Mouse (Mus musculus): ENCODE results near the gene Alg2. TPM values are rescaled to one million over a fixed set of nuclear protein-coding genes. Genes with fewer than 3 reads are reported as not detected.

The Alg2 gene
- polyA plus RNA-seq, 1 experiment from 2014 or later, result 133 TPM

GRCm38 (mm10) chr4:47474730-47475643 is 854 bp upstream of the Alg2 start:
- Histone ChIP-seq H3K4me1 (ENCODE audit: control insufficient read depth, insufficient read depth, low read length) (peaks cover 14% of the 10 kb centered on the region), H3K36me3 (ENCODE audit: control insufficient read depth, insufficient read depth, low read length) (peaks cover 20% of the 10 kb centered on the region), H3K27me3 (ENCODE audit: control insufficient read depth, insufficient read depth, low read length) (no peaks in the 10 kb centered on the region), H3K27ac (ENCODE audit: low read depth, low read length) (peak overlapping the region; percentile 95), H3K4me3 (ENCODE audit: low read depth, low read length) (peak overlapping the region; percentile 79), H3K4me2 (peak overlapping the region; percentile 75), H3K9me3 (ENCODE audit: control insufficient read depth, low read length) (no peaks in the 10 kb centered on the region), H3K9ac (ENCODE audit: low read length) (peak overlapping the region; percentile 91)
- no peak for ATAC-seq (ENCODE audit: low FRiP score)
- WGBS, result 13% methylated on average over 31 of the region's 31 CpGs
- DNase-seq (ENCODE audit: low spot score, missing footprints), result no peak

- peak; percentile 92 for DNase-seq (ENCODE audit: low spot score, missing footprints)
- WGBS, result 7% methylated on average over 11 of the region's 14 CpGs
- Histone ChIP-seq H3K36me3 (ENCODE audit: control insufficient read depth, insufficient read depth, low read length) (peaks cover 26% of the 10 kb centered on the region), H3K9ac (ENCODE audit: low read length) (peak overlapping the region; percentile 91), H3K4me3 (ENCODE audit: low read depth, low read length) (peak overlapping the region; percentile 79), H3K27me3 (ENCODE audit: control insufficient read depth, insufficient read depth, low read length) (no peaks in the 10 kb centered on the region), H3K4me2 (peak overlapping the region; percentile 75), H3K27ac (ENCODE audit: low read depth, low read length) (peak overlapping the region; percentile 95), H3K4me1 (ENCODE audit: control insufficient read depth, insufficient read depth, low read length) (peaks cover 14% of the 10 kb centered on the region), H3K9me3 (ENCODE audit: control insufficient read depth, low read length) (no peaks in the 10 kb centered on the region)
- ATAC-seq (ENCODE audit: low FRiP score), result peak; percentile 17; the same call in 1 of the 2 replicates
Measured at GRCm38 (mm10) chr4:47473586-47473967, 556 bp downstream of the Alg2 start.

- Histone ChIP-seq H3K4me2 (no peak overlapping the region), H3K27me3 (ENCODE audit: control insufficient read depth, insufficient read depth, low read length) (no peaks in the 10 kb centered on the region), H3K9me3 (ENCODE audit: control insufficient read depth, low read length) (no peaks in the 10 kb centered on the region; the same call in 1 of the 2 replicates), H3K36me3 (ENCODE audit: control insufficient read depth, insufficient read depth, low read length) (peaks cover 30% of the 10 kb centered on the region), H3K9ac (ENCODE audit: low read length) (no peak overlapping the region), H3K27ac (ENCODE audit: low read depth, low read length) (no peak overlapping the region), H3K4me3 (ENCODE audit: low read depth, low read length) (no peak overlapping the region), H3K4me1 (ENCODE audit: control insufficient read depth, insufficient read depth, low read length) (no peaks in the 10 kb centered on the region)
- 89% methylated on average over 2 of the region's 2 CpGs for WGBS
- DNase-seq (ENCODE audit: low spot score, missing footprints) (no peak), ATAC-seq (ENCODE audit: low FRiP score) (no peak)
Measured at GRCm38 (mm10) chr4:47467196-47467595, 6.9 kb downstream of the Alg2 start.

- WGBS, result 20% methylated on average over 18 of the region's 18 CpGs
- no peaks in the 10 kb centered on the region for H3K27me3 ChIP-seq (ENCODE audit: control insufficient read depth, insufficient read depth, low read length)
- 0 out of 2 replicates have a peak, but pooled peaks have one; percentile 24 for ATAC-seq (ENCODE audit: low FRiP score)
- H3K36me3 ChIP-seq (ENCODE audit: control insufficient read depth, insufficient read depth, low read length), result no peaks in the 10 kb centered on the region
- DNase-seq (ENCODE audit: low spot score, missing footprints), result no peak
- no peak overlapping the region for H3K4me3 ChIP-seq (ENCODE audit: low read depth, low read length)
- no peaks in the 10 kb centered on the region for H3K9me3 ChIP-seq (ENCODE audit: control insufficient read depth, low read length)
- H3K4me2 ChIP-seq, result peak overlapping the region; percentile 28
- H3K9ac ChIP-seq (ENCODE audit: low read length), result no peak overlapping the region
- no peak overlapping the region for H3K27ac ChIP-seq (ENCODE audit: low read depth, low read length)
- H3K4me1 ChIP-seq (ENCODE audit: control insufficient read depth, insufficient read depth, low read length), result peaks cover 2% of the 10 kb centered on the region; the same call in 1 of the 2 replicates
Measured at GRCm38 (mm10) chr4:47449586-47450522, 24.3 kb downstream of the Alg2 start.

- Histone ChIP-seq H3K4me2 (no peak overlapping the region), H3K4me3 (ENCODE audit: low read depth, low read length) (no peak overlapping the region), H3K9ac (ENCODE audit: low read length) (no peak overlapping the region), H3K27ac (ENCODE audit: low read depth, low read length) (no peak overlapping the region), H3K4me1 (ENCODE audit: control insufficient read depth, insufficient read depth, low read length) (peaks cover 2% of the 10 kb centered on the region; the same call in 1 of the 2 replicates), H3K27me3 (ENCODE audit: control insufficient read depth, insufficient read depth, low read length) (no peaks in the 10 kb centered on the region), H3K36me3 (ENCODE audit: control insufficient read depth, insufficient read depth, low read length) (no peaks in the 10 kb centered on the region), H3K9me3 (ENCODE audit: control insufficient read depth, low read length) (no peaks in the 10 kb centered on the region)
- no peak for ATAC-seq (ENCODE audit: low FRiP score)
- no peak for DNase-seq (ENCODE audit: low spot score, missing footprints)
- WGBS, result 66% methylated on average over 5 of the region's 5 CpGs
Measured at GRCm38 (mm10) chr4:47449116-47449515, 25.0 kb downstream of the Alg2 start.

GRCm38 (mm10) chr4:47448526-47448925 is 25.6 kb downstream of the Alg2 start:
- no peaks in the 10 kb centered on the region for H3K27me3 ChIP-seq (ENCODE audit: control insufficient read depth, insufficient read depth, low read length)
- ATAC-seq (ENCODE audit: low FRiP score) (no peak), DNase-seq (ENCODE audit: low spot score, missing footprints) (no peak)
- no peaks in the 10 kb centered on the region for H3K9me3 ChIP-seq (ENCODE audit: control insufficient read depth, low read length)
- H3K36me3 ChIP-seq (ENCODE audit: control insufficient read depth, insufficient read depth, low read length), result no peaks in the 10 kb centered on the region
- no peak overlapping the region for H3K9ac ChIP-seq (ENCODE audit: low read length)
- peaks cover 2% of the 10 kb centered on the region; the same call in 1 of the 2 replicates for H3K4me1 ChIP-seq (ENCODE audit: control insufficient read depth, insufficient read depth, low read length)
- H3K4me2 ChIP-seq, result no peak overlapping the region
- H3K27ac ChIP-seq (ENCODE audit: low read depth, low read length), result no peak overlapping the region
- H3K4me3 ChIP-seq (ENCODE audit: low read depth, low read length), result no peak overlapping the region
- 91% methylated on average over 3 of the region's 3 CpGs for whole genome bisulfite sequencing

GRCm38 (mm10) chr4:47440951-47441350 is 33.2 kb downstream of the Alg2 start:
- H3K27me3 ChIP-seq (ENCODE audit: control insufficient read depth, insufficient read depth, low read length), result no peaks in the 10 kb centered on the region
- ATAC-seq (ENCODE audit: low FRiP score), result no peak
- H3K9me3 ChIP-seq (ENCODE audit: control insufficient read depth, low read length), result no peaks in the 10 kb centered on the region
- peaks cover 5% of the 10 kb centered on the region for H3K4me1 ChIP-seq (ENCODE audit: control insufficient read depth, insufficient read depth, low read length)
- DNase-seq (ENCODE audit: low spot score, missing footprints), result peak; percentile 47
- 91% methylated on average over 11 of the region's 11 CpGs for WGBS
- no peaks in the 10 kb centered on the region for H3K36me3 ChIP-seq (ENCODE audit: control insufficient read depth, insufficient read depth, low read length)
- H3K27ac ChIP-seq (ENCODE audit: low read depth, low read length), result no peak overlapping the region
- no peak overlapping the region for H3K4me2 ChIP-seq
- H3K9ac ChIP-seq (ENCODE audit: low read length), result no peak overlapping the region
- no peak overlapping the region for H3K4me3 ChIP-seq (ENCODE audit: low read depth, low read length)

- no peaks in the 10 kb centered on the region for H3K27me3 ChIP-seq (ENCODE audit: control insufficient read depth, insufficient read depth, low read length)
- no peak overlapping the region for H3K4me2 ChIP-seq
- WGBS, result 75% methylated on average over 6 of the region's 6 CpGs
- no peak overlapping the region for H3K4me3 ChIP-seq (ENCODE audit: low read depth, low read length)
- H3K4me1 ChIP-seq (ENCODE audit: control insufficient read depth, insufficient read depth, low read length), result peaks cover 8% of the 10 kb centered on the region
- H3K36me3 ChIP-seq (ENCODE audit: control insufficient read depth, insufficient read depth, low read length), result no peaks in the 10 kb centered on the region
- H3K27ac ChIP-seq (ENCODE audit: low read depth, low read length), result no peak overlapping the region
- ATAC-seq (ENCODE audit: low FRiP score) (no peak), DNase-seq (ENCODE audit: low spot score, missing footprints) (peak; percentile 37)
- no peak overlapping the region for H3K9ac ChIP-seq (ENCODE audit: low read length)
- no peaks in the 10 kb centered on the region for H3K9me3 ChIP-seq (ENCODE audit: control insufficient read depth, low read length)
Measured at GRCm38 (mm10) chr4:47438956-47439355, 35.2 kb downstream of the Alg2 start.

All from midbrain, embryonic 11.5 days (tissue).